Mouse (Mus musculus) lung, postnatal 0 days (tissue): ENCODE results near the gene Otoa.
A peak's percentile ranks its signal among the peaks of the same experiment; 100 is the strongest.

Source experiments
- CTCF ChIP-seq: IDR thresholded peaks from 2 replicates; pipeline ENCODE4 v1.5.1; 2016; ENCODE audit warnings: antibody characterized with exemption, mild to moderate bottlenecking
- EP300 ChIP-seq: IDR thresholded peaks from 2 replicates; pipeline ENCODE4 v1.6.1; 2016; ENCODE audit warnings: antibody characterized with exemption, mild to moderate bottlenecking, control low read depth

DNA sequence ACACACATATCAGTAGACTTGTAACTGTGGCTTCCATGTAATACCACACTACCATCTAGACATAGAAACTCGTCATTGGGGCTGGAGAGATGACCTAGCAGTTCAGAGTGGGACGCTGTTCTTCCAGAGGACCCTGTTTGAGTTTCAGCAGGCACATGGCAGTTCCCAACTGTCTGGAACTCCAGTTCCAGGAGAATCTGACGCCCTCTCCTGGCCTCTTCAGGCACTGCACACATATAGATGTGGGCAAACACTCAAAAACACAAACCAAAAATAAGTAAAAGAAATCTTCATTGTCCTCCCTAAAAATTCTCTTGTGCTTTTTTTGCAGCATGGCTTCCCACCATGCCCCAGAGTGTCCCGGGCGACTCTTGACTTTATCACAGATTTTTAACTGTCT lies 7.3 kb downstream of the Otoa start:
- no peak for TF ChIP-seq EP300
- peak; percentile 45 for TF ChIP-seq CTCF
